Mouse (Mus musculus): ENCODE results near the gene Cd86. TPM values are rescaled to one million over a fixed set of nuclear protein-coding genes. Genes with fewer than 3 reads are reported as not detected.

Cd86 gene
- 16.4 and 30.7 TPM in 2 replicates for total RNA-seq (2023)

DNA sequence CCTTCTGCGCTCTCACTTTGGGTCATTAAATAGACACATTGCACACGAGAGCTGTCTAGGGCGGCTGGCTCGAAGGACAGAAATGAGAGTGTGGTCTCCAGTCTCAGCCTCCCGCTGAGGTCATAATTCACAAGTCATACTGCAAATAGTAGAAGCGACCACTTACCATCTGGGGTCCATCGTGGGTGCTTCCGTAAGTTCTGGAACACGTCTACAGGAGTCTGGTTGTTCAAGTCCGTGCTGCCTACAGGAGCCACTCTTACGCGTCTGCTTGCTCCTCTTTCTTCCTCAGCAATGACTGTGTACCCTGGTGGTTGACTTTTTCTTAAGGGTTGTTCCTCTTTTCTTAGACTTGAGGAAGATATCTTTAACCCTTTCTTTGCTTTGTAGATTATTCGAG lies at the start of gene Cd86:
TSS of gene Cd86 (minus strand) at position 300 of the 400 bp plus-strand sequence.

DNA sequence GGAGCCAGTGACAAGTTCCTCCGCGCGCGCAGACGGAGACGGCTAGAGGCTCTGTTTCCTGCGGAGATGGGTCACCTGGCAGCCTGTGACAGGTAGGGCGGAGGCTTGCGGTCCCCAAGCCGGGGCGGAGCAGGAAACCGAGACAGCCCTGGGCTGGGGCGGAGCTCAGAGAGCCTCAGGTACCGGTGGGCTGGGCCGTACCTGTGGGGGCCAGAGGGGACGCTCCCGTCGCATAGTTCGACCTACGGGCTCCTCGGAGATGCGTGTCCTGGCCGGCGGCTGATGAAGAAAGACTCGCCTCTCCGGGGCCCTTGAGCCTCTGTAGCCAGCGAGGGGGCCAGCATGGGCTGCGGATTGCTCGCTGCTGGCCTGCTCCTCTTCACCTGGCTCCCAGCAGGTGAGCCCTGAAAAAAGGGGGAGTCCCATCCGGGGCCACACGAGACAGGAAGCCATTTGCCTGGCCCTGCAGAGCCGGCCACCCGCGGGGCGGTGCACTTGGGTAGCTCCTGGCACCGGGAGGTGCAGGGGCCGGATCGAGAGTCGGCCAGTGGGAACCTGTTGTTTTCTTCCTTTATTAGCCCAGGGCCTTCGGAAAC lies 28.0 kb upstream of the Cd86 start, which contains the start of gene Ildr1:
TSS of gene Ildr1 (plus strand) at position 161 of the 596 bp plus-strand sequence.

DNA sequence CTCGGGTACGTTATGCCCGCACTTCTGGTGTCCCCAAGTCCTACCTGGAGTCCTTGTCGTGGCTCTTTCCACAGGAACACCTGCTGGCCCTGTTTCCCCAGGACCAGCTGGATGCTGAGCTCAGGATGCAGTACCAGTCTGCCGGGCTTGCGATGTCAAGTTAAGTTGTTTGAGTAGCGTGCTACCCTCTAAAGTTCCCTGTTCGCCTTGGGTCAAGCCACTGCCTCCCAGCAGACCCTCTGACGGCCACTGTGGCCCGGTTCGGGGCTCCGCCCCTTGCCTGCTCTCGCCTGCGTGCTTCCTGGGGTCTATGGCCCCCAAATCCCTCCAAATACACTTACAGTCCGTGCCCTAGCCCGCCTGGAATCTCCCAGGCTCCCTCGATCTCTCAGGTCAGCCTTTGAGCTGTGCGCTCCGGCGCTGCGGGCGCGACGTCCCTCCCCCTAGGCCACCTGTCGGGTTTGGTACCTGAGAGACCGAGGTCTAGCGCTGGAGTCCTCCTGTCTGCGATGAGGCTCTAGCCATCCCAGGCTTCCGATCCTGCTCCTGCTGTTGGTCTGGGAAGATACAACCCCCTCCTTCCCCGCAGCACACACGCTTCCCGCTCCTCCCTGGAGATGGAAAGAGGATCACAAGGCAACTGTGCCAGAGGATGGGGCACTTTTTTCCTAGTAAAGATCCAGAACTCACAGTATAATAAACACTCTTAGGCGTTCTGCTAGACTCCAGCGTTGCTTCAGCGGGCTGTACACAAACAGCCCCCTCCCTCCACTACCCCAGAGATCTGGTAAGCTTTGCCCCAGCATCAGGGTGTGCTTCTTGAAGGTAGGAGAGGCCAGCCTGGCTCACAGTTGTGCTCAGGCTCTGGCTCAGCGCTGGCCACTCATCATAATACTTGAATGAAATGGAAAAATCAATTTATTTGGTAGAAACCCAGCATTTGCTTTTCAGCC lies 104.2 kb downstream of the Cd86 start, which contains the start of gene Casr:
TSS of gene Casr (minus strand) at position 756 of the 953 bp plus-strand sequence.

Other genes starting within 250 kb of the Cd86 start
- gene Stfa3, start 210.7 kb downstream of the Cd86 start, total RNA-seq (2023): 1.2 and 1.4 TPM in 2 replicates
- not detected in 2 replicates for gene Casr, start 103.9 kb downstream of the Cd86 start, total RNA-seq (2023)
- 0.16 TPM in 1 of 2 replicates, not detected in the other for gene Ildr1, start 27.9 kb upstream of the Cd86 start, total RNA-seq (2023)
- 8.2 TPM in 1 of 2 replicates, not detected in the other for gene Slc15a2, start 118.9 kb upstream of the Cd86 start, total RNA-seq (2023)
- gene Iqcb1, start 162.3 kb upstream of the Cd86 start, total RNA-seq (2023): 7.3 and 8.9 TPM in 2 replicates
- gene Eaf2, start 208.9 kb upstream of the Cd86 start, total RNA-seq (2023): 1.6 and 2.0 TPM in 2 replicates
- 17.9 and 30.8 TPM in 2 replicates for gene Golgb1, start 209.1 kb upstream of the Cd86 start, total RNA-seq (2023)